Mouse (Mus musculus) MEL-GATA-1-ER (cell line): ENCODE measurements around the gene Klk1b1.
"Not testable (repeated sequence)": the region's sequence is repeated elsewhere in the genome, so short reads cannot be mapped to it uniquely, and the experiment has no call there.

Experiments
- DNase-seq: peaks from one replicate; pipeline ENCODE4 v3.0.0-alpha.2; 2012; ENCODE audit warnings: low read depth; ENCODE audit errors: extremely low read depth

Klk1b1 gene

DNA sequence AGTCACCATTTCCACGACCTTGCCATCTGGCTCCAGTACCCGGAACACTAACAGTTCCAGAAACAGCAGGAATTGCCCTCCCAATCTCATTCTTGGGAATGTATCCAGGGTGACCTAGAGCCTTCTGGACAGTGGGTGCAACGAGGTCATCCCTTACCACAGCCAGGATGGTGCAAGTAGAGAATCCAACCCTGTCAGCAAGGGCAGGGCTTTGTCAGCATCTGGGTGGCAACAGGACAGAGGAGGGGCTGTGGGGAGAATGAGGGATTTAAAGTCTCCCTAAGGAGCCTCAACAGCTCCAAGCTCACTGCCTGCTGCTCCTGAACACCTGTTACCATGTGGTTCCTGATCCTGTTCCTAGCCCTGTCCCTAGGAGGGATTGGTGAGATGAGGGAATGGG is at the start of gene Klk1b1:
Gene Klk1b1, plus strand, starts transcription at position 301 of the 400 bp plus-strand sequence.
- DNase-seq, result no peak

DNA sequence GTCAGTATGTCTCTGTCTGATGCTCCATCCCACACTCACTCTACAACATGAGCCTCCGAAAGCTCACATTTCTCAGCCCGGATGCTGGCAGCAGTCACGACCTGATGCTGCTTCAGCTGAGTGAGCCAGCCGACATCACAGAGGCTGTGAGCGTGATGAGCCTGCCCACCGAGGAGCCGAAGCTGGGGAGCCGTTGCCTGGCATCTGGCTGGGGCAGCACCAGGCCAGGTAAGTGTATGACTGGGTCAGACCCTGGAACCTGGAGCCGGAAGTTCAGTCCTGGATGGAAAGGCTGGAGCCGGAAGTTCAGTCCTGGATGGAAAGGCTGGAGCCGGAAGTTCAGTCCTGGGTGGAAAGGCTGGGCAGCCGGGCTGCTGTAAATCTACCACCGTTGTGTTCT is 48.1 kb upstream of the Klk1b1 start:
- no peak for DNase-seq

DNA sequence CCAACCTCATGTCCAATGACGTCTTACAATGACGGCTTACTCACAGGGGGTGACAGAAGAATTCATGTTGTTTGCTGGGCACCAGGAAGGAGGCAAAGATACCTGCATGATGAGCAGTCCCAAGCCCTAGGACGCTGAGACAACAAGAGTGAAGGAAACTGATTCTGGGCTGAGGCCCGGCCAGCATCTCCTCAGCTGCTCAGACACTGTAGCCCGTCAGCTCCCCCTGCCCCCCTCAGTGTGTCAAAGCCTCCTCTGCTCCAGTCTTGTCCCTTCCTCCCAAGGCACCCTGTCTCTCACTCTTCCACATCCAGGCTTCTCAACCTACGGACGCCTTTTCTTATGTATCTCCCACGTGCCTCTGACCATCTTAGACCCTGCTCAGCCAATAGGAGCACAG is 47.7 kb upstream of the Klk1b1 start:
- DNase-seq, result no peak

DNA sequence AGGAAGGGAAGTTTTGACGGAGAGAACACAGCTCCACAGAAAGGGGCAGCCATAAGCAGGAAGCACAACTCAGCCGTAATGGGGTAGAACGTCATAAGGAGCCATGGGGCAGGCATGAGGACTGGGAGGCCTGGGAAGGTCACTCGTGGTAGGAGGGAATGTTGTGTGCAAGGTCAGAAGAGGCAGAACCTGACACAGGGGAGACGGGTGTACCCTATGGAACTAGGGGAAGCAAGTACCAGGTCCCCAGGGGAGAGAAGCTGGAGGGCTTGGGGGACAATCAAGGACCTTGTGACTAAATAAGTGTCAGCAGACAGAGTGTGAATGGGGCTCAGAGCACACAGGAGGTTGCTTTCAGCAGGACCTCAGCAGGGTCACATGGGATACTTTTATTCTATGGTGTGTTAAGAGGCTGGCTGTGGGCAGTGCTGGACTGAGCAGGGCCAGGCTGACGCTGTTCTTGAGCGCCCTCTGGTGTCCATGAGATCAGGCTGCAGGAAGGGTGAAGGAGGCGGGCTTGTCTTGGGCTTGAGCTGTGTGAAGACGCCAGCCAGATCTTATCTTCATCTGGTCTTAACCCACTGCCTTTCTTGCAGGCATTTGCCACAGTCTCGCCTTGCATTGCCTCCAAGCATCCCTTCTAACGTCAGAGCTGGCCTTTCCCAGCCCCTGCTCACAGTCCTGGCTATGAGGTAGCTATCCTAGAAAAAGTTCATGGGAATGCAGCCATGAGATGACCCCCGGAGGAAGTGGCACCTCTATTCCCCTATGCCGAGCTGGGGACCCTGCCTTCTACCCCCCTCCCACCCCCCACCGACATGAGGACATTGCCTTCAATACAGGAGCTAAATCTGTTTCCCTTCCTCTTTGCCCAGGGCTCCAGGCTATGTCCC is 46.7 kb upstream of the Klk1b1 start:
- no peak for DNase-seq

DNA sequence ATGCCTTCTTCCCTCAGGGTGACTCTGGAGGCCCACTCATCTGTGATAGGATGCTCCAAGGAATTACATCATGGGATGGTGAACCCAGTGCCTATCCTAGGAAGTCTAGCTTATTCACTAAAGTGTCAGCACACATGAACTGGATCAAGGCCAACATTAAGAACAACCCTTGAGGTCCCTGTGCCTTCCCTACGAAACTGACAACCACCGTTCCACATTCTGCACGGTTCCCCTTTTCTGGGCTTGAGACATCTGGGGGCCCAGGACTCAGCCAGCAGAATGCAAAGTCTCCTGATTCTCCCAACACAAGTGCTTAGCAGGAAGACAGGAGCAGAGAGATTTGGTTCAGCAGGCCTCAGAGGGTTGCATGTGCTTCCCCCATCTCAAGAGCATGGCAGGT is 46.0 kb upstream of the Klk1b1 start:
- no peak for DNase-seq

DNA sequence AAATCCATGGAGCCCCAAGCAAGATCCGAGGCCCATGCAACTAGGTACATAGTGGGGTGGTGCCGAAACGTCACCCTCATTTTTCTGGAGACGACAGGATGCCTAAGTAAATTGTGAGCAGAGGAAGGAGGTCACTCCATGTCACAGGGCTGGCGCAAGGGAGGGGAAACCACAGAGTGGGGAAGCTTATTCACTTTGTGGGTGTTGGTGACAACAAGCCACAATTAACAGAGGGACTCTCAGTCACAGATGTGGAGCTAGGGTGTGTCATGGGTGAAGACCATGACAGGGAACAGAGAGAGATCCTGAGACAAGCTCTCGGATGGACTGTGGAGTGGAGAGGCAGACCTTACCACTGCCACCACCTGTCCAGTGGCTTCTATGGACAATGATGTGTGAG is 45.5 kb upstream of the Klk1b1 start:
- no peak for DNase-seq

DNA sequence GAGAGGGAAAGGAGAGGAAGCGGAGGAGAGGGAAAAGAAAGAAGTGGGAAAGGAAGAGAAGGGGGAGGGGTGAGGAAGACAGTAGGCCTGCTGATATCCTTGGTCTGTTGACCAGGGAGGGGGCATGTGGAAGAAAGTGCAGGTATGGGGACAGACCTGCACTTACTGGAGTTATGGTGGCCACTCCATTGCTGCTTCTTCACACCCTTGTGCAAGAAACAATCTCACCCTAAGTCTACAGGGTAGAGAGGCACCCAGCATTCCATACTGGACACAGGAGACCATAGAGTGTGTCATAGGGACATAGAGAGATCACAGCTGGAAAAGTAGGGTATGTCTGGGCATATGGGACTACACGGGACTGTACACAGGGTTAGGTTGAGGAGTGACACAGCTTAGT is 44.6 kb upstream of the Klk1b1 start:
- no peak for DNase-seq

DNA sequence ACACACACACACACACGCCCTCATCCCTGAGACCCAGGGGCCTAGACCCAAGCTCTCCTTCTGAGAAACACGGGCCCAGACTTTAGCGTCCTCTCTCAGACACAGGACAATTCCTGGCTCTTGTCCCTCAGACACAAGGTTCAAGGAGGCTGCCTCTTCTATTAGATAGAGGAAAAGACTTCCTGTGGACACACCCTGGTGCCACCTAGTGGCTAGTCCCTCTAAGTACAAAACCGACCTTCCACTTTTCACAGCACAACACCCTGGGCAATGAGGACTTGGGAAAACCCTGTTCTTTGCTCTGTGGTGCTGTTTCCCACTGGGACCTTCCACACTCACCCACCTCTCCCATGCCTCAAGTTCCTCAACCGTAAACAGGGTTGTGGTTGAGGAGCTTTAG is 40.6 kb upstream of the Klk1b1 start:
- no peak for DNase-seq

DNA sequence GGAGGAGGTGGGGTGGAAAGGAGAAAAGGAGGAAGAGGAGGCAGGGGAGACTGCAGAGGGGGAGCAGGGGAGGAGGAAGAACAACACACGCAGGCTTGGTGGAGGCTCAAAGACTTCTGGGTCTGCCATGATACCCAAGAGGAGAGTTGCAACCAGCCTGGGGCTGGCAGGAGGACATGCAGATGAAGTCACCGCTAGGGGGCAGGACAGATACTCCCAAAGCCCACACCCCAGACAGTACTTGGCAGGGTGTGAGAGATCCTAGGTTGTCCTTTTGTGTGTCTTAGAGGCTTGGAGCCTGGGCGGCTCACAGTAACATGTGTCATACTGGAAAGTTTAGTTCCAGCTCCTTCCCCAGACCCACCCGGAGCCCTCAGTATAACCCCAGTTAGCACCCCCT is 38.0 kb upstream of the Klk1b1 start:
- no peak for DNase-seq

DNA sequence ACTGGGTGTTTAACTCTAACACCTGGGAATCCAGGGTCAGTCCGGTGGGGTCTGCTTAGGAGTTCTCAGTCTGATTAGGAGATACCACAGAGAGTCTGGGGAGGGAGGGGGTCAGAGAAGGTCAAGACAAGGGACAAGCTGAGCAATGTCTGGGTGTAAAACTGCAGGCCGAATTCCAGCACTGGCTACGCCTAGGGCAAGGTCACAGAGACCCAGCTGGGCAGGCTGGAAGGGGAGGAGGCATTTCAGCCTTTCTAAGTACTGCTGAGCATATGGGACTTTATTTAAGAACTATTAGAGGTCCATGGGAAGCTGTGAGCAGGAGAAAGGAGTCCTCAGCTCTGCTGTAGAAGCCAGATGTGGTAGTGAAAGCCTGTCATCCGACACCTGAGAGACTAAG is 34.2 kb upstream of the Klk1b1 start:
- DNase-seq, result no peak

DNA sequence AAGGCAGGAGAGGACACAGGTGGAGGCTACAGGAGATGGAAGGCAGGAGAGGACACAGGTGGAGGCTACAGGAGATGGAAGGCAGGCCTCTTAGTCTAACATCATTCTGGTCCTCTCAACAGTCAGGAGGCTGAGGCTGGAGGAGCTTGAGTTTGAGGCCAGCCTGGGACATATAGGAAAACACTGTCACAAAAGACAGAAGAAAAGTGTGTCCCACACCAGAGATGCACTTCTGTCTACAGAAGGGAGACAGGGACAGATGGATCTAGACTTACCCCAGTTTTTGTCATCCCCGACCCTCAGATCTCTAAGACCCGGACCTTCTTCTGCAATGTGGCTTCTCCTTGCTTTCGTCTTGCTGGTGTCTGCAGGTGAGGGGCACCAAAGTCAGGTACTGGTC is 33.1 kb upstream of the Klk1b1 start, which contains the start of gene Klk15:
Gene Klk15, plus strand, starts transcription at position 301 of the 400 bp plus-strand sequence.
- DNase-seq, result no peak

DNA sequence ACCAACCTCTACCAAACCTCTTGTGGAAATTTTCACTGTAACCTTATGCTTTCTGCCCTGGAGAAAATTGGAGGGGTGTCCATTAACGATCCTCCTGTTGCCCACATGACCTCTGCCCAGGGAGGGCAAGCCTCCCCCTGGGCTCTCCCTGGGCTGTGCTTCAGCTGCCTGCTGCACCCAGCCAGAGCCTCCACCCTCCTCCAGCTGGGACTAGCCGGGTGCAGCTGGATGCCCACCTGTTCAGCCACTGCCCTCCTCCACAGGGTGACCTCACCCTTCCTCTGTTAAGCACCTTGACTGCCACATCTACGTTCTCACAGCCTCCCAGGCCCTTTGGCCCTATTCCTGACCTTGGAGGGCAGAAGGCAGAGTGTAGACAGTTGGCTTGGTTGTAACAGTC is 31.8 kb upstream of the Klk1b1 start:
- DNase-seq, result no peak

DNA sequence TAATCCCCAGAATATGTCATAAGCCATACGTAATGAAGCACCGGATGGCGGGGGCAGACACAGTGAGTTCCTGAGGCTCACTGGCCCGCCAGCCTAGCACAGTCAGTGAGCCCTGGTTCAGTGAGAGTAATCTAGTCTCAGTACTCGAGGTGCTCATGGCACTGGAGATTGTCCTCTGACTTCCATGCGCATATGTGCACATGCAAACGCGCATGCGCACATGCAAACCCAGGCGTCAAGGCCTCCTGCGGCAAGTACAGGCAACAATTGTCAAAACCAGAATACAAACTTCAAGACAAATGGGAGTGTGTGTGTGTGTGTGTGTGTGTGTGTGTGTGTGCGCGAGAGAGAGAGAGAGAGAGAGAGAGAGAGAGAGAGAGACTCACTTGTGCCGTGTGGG is 30.0 kb upstream of the Klk1b1 start:
- DNase-seq, result no peak

DNA sequence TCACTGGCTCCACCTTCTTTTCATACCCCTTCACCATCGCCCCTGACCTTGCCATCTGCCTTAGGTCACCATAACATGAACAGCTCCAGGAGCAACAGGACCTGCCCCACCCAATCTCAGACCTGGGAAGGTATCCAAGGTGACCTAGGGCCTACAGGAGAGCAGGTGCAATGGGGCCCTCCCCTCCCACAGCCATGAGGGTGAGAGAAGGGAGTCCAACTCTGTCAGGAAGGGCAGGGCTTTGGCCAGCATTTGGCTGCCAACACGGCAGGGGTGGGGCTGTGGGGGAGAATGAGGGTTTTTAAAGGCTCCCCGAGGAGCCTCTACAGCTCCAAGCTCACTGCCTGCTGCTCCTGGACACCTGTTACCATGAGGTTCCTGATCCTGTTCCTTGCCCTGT is 24.3 kb upstream of the Klk1b1 start:
- not testable (repeated sequence) for DNase-seq

DNA sequence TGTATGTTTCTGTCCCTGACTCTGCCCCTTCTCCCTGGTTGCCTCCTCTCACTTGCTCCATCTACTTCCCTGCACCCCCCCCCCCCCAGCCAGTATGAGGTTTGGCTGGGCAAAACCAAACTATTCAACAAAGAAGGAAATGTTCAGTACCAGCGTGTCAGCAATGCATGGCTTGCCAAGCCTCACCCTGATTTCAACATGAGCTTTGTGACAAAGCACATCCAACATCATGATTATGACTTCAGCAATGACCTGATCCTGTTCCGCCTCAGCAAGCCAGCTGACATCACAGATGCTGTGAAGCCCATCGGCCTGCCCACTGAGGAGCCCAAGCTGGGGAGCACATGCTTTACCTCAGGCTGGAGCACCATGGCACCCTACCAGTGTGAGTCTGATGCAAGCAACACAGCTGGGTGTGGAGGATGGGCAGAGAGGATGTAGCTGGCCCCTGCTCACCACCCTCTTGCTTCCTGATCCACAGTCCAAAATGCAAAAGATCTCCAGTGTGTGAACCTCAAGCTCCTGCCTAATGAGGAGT is 21.8 kb upstream of the Klk1b1 start:
- DNase-seq, result no peak

DNA sequence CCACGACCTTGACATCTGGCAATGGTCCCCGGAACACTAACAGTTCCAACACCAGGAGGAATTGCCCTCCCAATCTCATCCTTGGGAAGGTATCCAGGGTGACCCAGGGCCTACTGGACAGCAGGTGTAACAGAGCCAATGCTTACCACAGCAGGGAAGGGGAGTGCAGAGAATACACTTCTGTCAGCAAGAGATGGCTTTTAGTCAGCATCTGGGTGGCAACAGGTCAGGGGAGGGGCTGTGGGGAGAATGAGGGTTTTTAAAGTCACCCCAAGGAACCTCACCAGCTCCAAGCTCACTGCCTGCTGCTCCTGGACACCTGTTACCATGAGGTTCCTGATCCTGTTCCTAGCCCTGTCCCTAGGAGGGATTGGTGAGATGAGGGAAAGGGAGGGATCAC is 16.2 kb upstream of the Klk1b1 start, which contains the start of gene Klk1b8:
Gene Klk1b8, plus strand, starts transcription at position 301 of the 400 bp plus-strand sequence.
- DNase-seq, result no peak

DNA sequence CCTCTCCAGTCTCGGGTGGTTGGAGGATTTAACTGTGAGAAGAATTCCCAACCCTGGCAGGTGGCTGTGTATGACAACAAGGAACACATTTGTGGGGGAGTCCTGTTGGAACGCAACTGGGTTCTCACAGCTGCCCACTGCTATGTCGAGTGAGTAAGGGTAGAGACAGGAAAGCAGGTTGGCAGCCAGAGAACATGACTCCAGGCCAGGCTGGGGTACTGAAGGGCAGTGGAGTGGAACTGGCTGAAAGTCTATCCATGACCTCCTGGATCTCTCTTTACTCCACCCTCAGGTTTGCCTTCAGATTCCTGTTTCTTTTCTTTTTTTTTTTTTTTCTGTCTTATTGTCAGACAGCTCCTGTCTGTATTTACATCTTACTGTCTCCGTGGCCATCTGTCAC is 13.8 kb upstream of the Klk1b1 start:
- no peak for DNase-seq

DNA sequence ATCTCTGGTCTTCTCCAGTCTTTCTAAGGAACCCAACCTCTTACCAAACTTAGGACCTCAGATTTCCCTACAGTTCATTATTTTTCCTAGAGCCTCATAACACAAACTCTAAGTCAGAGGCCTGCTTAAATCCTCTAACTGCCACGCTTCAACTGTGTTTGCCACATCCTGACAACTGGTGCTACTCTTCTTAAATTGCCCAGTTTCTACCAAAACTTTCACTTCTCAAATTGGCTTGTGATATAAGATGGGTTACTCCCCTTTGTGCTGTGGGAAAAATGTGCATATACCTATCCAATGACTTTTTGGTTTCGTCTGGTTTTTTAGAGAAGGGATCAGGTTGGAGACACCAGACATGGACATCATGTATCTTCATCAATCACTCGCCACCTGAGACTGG is 507 bp downstream of the Klk1b1 start:
- DNase-seq, result no peak

DNA sequence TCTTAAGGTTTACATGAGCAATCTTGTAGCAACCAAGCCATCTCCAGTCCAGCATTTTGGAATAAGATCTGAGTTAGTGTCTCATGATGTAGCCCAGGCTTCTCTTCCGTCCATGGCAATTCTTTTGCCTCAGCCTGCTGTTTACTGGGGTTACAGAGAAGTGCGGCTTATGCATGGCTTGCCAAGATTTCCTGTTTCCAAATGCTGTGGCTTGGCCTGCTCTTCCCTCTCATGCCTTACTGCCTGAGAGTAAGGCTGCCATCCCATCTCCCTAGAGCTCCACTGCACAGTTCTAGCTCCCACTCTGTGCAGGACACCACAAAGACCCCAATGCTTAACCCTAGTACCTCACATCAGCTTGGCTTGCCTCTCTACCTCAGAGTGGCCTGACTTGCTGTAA is 1.1 kb downstream of the Klk1b1 start:
- no peak for DNase-seq

DNA sequence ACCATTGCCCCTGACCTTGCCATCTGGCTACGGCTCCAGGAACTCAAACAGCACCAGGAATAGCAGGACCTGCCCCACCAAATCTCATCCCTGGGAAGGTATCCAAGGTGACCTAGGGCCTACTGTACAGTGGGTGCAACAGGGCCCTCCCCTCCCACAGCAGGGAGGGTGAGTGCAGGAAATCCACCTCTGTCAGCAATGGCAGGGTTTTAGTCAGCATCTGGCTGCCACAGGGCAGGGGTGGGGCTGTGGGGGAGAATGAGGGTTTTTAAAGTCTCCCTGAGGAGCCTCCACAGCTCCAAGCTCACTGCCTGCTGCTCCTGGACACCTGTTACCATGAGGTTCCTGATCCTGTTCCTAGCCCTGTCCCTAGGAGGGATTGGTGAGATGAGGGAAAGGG is 9.2 kb downstream of the Klk1b1 start, which contains the start of gene Klk1b9:
Gene Klk1b9, plus strand, starts transcription at position 301 of the 400 bp plus-strand sequence.
- not testable (repeated sequence) for DNase-seq

DNA sequence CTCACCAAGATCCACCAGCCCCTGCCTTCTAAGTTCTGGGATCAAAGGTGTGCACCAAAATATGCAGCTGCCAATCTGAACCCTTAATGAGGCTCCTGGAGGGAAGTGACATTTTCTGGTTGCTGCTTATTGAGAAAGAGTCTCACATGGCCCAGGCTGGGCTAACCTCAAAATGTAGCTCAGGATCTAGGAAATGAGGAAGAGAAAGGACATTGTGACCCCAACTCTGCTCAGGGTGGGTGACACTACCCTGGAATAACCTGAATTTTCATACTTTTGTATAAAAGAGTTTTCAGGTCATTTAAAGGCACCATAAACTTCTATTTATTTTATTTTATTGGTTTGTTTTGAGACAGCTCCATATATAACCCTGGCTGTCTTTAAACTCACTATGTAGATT is 19.1 kb downstream of the Klk1b1 start:
- no peak for DNase-seq

DNA sequence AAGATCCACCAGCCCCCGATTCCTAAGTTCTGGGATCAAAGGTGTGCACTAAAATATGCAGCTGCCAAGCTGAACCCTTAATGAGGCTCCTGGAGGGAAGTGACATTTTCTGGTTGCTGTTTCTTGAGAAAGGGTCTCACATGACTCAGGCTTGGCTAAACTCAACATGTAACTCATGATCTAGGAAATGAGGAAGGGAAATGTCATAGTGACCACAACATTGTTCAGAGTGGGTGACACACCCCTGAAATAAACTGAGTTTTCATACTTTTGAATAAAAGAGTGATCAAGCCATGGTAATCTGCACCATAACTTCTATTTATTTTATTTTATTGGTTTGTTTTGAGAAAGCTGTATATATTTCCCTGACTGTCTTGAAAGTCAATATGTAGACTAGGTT is 28.3 kb downstream of the Klk1b1 start:
- not testable (repeated sequence) for DNase-seq

DNA sequence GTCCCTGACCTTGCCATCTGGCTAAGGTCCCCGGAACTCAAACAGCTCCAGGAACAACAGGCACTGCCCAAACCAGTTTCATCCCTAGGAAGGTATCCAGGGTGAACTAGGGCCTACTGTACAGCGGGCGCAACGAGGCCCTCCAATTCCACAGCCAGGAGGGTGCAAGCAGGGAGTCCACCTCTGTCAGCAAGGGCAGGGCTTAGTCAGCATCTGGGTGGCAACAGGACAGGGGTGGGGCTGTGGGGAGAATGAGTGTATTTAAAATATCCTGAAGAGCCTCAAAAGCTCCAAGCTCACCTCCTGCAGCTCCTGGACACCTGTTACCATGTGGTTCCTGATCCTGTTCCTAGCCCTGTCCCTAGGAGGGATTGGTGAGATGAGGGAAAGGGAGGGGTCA is 29.0 kb downstream of the Klk1b1 start, which contains the start of gene Klk1b11:
Gene Klk1b11, plus strand, starts transcription at position 301 of the 400 bp plus-strand sequence.
- not testable (repeated sequence) for DNase-seq
